Mouse (Mus musculus) liver, embryonic 11.5 days (tissue): ENCODE results near the gene Foxi1. TPM values are rescaled to one million over a fixed set of nuclear protein-coding genes. Genes with fewer than 3 reads are reported as not detected.
A peak's percentile ranks its signal among the peaks of the same experiment; 100 is the strongest.
"Not testable (repeated sequence)": the region's sequence is repeated elsewhere in the genome, so short reads cannot be mapped to it uniquely, and the experiment has no call there.

Experiments
- ATAC-seq: fragments of 200-750 bp; cut with Nextera tagmentation; replicated peaks from 2 replicates; pipeline ENCODE4 v1.8.0; 2017; ENCODE audit warnings: moderate number of reproducible peaks, mild to moderate bottlenecking, moderate TSS enrichment, moderate library complexity; ENCODE audit not compliant: low FRiP score
- DNase-seq: peaks from one replicate; pipeline ENCODE4 v3.0.0-alpha.2; 2017; ENCODE audit warnings: low spot score
- H3K27ac ChIP-seq: fragments of 300-500 bp; sonication (generic); 2 replicates; pipeline ENCODE4 v1.5.1; 2014; ENCODE audit warnings: mild to moderate bottlenecking, low read depth, low read length, control low read depth
- H3K27me3 ChIP-seq: fragments of 300-500 bp; sonication (generic); replicated peaks from 2 replicates; pipeline ENCODE4 v1.6.1; 2014; ENCODE audit warnings: low read length, mixed read lengths; ENCODE audit not compliant: control insufficient read depth, insufficient read depth
- H3K36me3 ChIP-seq: fragments of 300-500 bp; sonication (generic); 2 replicates; pipeline ENCODE4 v1.6.1; 2014; ENCODE audit warnings: mild to moderate bottlenecking, low read length, moderate library complexity, mixed read lengths; ENCODE audit not compliant: control insufficient read depth, insufficient read depth
- H3K4me1 ChIP-seq: fragments of 300-500 bp; sonication (generic); replicated peaks from 2 replicates; pipeline ENCODE4 v1.6.1; 2014; ENCODE audit warnings: low read length, mixed read lengths; ENCODE audit not compliant: control insufficient read depth, insufficient read depth
- H3K4me2 ChIP-seq: fragments of 300-500 bp; sonication (generic); 2 replicates; pipeline ENCODE4 v1.6.1; 2014; ENCODE audit warnings: mild to moderate bottlenecking, control low read depth, moderate library complexity
- H3K4me3 ChIP-seq: fragments of 300-500 bp; sonication (generic); 2 replicates; pipeline ENCODE4 v1.5.1; 2014; ENCODE audit warnings: low read depth, low read length, control low read depth
- H3K9ac ChIP-seq: fragments of 300-500 bp; sonication (generic); 2 replicates; pipeline ENCODE4 v1.6.1; 2014; ENCODE audit warnings: low read depth, low read length, control low read depth
- H3K9me3 ChIP-seq: fragments of 300-500 bp; sonication (generic); 2 replicates; pipeline ENCODE4 v1.6.1; 2016; ENCODE audit warnings: low read length, inconsistent platforms, mixed read lengths; ENCODE audit not compliant: control insufficient read depth
- whole genome bisulfite sequencing: fragments of 180-500 bp; shearing (Covaris S2); extraction: QIAGEN DNeasy Blood & Tissue Kit; methylation state at CpG from one replicate; pipeline ENCODE4 v1.1.7; 2014; 5-methylcytosine and 5-hydroxymethylcytosine counted together
- polyA plus RNA-seq: library from polyadenylated mRNA; unstranded; fragments of >200 nt; fragmentation: Nextera tagmentation; extraction: Ambion mirVana; gene quantifications from 2 replicates; pipeline ENCODE4 v1.2.1, GENCODE M21; 2014

The Foxi1 gene
- polyA plus RNA-seq, result not detected in 2 replicates

- DNase-seq, result no peak
- ATAC-seq, result no peak
- H3K9me3 ChIP-seq, result no peaks in the 10 kb centered on the region
- no peak within 1 kb of the TSS for H3K4me3 ChIP-seq
- H3K9ac ChIP-seq, result no peak within 1 kb of the TSS
- no peak within 1 kb of the TSS for H3K27ac ChIP-seq
- no peaks in the 10 kb centered on the region for H3K4me1 ChIP-seq
- no peaks in the 10 kb centered on the region; the same call in 1 of the 2 replicates for H3K27me3 ChIP-seq
- no peak within 1 kb of the TSS for H3K4me2 ChIP-seq
- WGBS, result 70% methylated on average over 10 of the region's 10 CpGs
- H3K36me3 ChIP-seq, result no peaks in the 10 kb centered on the region
These were observed at the start of gene Foxi1 for GRCm38 (mm10) chr11:34207989-34208388. Gene Foxi1 (minus strand): TSS chr11:34208089.

- 58% methylated on average over 6 of the region's 6 CpGs for WGBS
These were observed 35.1 kb upstream of the Foxi1 start for GRCm38 (mm10) chr11:34242979-34243378.

DNA sequence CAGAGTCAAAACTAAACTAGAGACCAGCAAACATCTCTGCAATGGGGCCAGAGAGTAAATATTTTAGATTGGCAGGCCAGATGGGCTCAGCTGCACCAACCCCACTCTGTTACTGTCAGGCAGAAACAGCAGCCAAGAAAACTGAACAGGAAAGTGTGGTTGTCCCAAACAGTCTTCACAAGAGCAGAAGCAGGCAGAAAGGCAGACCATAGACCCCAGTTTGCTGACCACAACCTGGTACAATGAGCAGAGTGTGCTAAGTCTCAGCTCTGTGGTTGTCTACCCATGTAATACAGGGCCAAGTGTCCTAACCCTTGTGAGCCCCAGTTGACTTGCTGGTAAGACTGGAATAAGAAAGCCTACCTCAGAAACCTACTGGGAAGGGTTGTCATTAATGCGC lies 32.4 kb upstream of the Foxi1 start:
- Histone ChIP-seq H3K4me2 (no peak overlapping the region), H3K4me1 (no peaks in the 10 kb centered on the region), H3K27ac (no peak overlapping the region), H3K9me3 (no peaks in the 10 kb centered on the region), H3K9ac (no peak overlapping the region), H3K4me3 (no peak overlapping the region), H3K27me3 (no peaks in the 10 kb centered on the region), H3K36me3 (no peaks in the 10 kb centered on the region)
- DNase-seq, result no peak
- 95% methylated on average over 1 of the region's 1 CpGs for WGBS
- ATAC-seq, result no peak

More at GRCm38 (mm10) chr11:34242979-34243378, 35.1 kb upstream of the Foxi1 start:
- H3K4me2 ChIP-seq, result no peak overlapping the region
- no peak overlapping the region for H3K4me3 ChIP-seq
- H3K9me3 ChIP-seq, result no peaks in the 10 kb centered on the region
- no peak overlapping the region for H3K27ac ChIP-seq
- ATAC-seq (no peak), DNase-seq (no peak)
- H3K4me1 ChIP-seq, result no peaks in the 10 kb centered on the region
- no peaks in the 10 kb centered on the region for H3K27me3 ChIP-seq
- H3K36me3 ChIP-seq, result no peaks in the 10 kb centered on the region
- H3K9ac ChIP-seq, result no peak overlapping the region

DNA sequence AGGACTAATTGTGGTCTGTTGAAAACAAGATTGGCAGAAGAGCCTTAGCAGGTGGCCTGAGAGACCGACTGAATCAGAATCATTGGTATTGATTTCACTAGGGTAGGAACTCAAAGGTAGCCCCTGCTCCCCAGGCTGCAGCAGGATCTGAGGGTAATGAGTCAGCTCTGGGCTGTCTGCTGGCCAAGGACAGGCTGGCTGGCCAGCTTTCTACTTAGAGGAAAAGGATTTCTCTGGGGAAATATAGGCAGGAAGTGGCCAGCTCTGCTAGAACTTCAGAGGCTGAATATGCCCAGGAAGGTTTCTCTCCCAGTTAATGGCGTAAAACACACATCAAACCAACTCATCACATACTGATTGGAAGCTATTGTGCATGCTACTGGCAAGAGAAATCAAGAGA lies 31.8 kb upstream of the Foxi1 start:
- no peaks in the 10 kb centered on the region for H3K27me3 ChIP-seq
- WGBS, result 77% methylated on average over 2 of the region's 2 CpGs
- no peaks in the 10 kb centered on the region for H3K9me3 ChIP-seq
- H3K9ac ChIP-seq, result no peak overlapping the region
- DNase-seq (no peak), ATAC-seq (no peak)
- H3K36me3 ChIP-seq, result no peaks in the 10 kb centered on the region
- no peak overlapping the region for H3K4me3 ChIP-seq
- no peak overlapping the region for H3K27ac ChIP-seq
- no peaks in the 10 kb centered on the region for H3K4me1 ChIP-seq
- H3K4me2 ChIP-seq, result no peak overlapping the region

DNA sequence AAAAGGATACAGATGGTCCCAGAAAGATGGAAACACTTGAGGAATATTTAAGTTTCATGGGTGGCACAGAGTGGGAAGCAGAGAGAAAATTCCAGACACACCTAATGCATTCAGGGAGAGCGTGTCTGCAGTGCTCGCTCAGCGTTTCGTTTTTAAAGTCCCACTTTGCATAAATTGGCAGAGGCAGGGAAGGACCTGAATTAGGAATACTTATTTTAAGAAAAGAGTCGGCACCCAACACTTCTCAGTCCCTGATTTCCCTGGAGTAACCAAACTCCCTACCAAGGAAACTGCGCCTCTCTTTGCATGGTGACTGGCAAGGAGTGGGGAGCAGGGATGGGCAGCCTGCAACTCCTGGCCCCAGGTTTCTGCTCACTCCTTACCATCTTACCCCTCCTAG lies 29.0 kb upstream of the Foxi1 start:
- Histone ChIP-seq H3K27ac (no peak overlapping the region), H3K4me1 (no peaks in the 10 kb centered on the region), H3K27me3 (no peaks in the 10 kb centered on the region), H3K4me3 (no peak overlapping the region), H3K9ac (no peak overlapping the region), H3K36me3 (no peaks in the 10 kb centered on the region), H3K4me2 (no peak overlapping the region), H3K9me3 (no peaks in the 10 kb centered on the region)
- DNase-seq (no peak), ATAC-seq (no peak)
- 86% methylated on average over 6 of the region's 6 CpGs for WGBS

GRCm38 (mm10) chr11:34236091-34236759 lies 28.3 kb upstream of the Foxi1 start:
- no peak overlapping the region for H3K4me2 ChIP-seq
- H3K9ac ChIP-seq, result no peak overlapping the region
- WGBS, result 48% methylated on average over 5 of the region's 5 CpGs
- H3K27ac ChIP-seq, result no peak overlapping the region
- no peaks in the 10 kb centered on the region for H3K36me3 ChIP-seq
- no peaks in the 10 kb centered on the region for H3K4me1 ChIP-seq
- no peak for DNase-seq
- no peaks in the 10 kb centered on the region for H3K9me3 ChIP-seq
- ATAC-seq, result 0 out of 2 replicates have a peak, but pooled peaks have one; percentile 43
- H3K4me3 ChIP-seq, result no peak overlapping the region
- no peaks in the 10 kb centered on the region for H3K27me3 ChIP-seq

- Histone ChIP-seq H3K9ac (no peak overlapping the region), H3K27ac (no peak overlapping the region), H3K4me1 (no peaks in the 10 kb centered on the region), H3K27me3 (no peaks in the 10 kb centered on the region), H3K9me3 (no peaks in the 10 kb centered on the region), H3K36me3 (no peaks in the 10 kb centered on the region), H3K4me3 (no peak overlapping the region), H3K4me2 (no peak overlapping the region)
- DNase-seq (peak; percentile 56), ATAC-seq (no peak)
- WGBS, result 47% methylated on average over 6 of the region's 6 CpGs
These were observed 21.0 kb upstream of the Foxi1 start for GRCm38 (mm10) chr11:34228758-34229364.

DNA sequence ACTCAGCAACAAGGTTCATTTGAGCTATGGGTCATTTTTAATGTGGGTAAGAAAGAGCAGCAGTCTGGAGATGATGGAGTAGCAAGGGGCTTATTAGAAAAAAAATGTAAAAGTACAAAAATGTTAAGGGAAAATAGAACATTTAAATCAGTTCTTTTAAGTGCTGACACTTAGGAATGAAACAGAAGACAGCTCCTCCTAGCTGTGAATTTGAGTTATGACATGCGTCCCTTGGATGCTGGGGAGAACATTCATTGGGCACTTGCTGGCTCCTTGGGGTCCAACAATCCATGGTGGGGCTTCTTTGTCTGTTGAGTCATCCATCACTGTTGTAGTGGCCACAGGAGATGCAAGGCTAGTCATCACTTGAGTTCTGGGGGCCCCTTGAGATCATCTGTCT lies 19.3 kb upstream of the Foxi1 start:
- H3K27me3 ChIP-seq, result no peaks in the 10 kb centered on the region
- H3K9ac ChIP-seq, result no peak overlapping the region
- H3K4me2 ChIP-seq, result no peak overlapping the region
- 36% methylated on average over 1 of the region's 1 CpGs for WGBS
- H3K4me1 ChIP-seq, result no peaks in the 10 kb centered on the region
- H3K9me3 ChIP-seq, result no peaks in the 10 kb centered on the region
- ATAC-seq (no peak), DNase-seq (no peak)
- H3K27ac ChIP-seq, result no peak overlapping the region
- H3K4me3 ChIP-seq, result no peak overlapping the region
- no peaks in the 10 kb centered on the region for H3K36me3 ChIP-seq

GRCm38 (mm10) chr11:34220596-34220995 lies 12.7 kb upstream of the Foxi1 start:
- not testable (repeated sequence) for DNase-seq

More at GRCm38 (mm10) chr11:34220596-34220995, 12.7 kb upstream of the Foxi1 start:
- H3K9ac ChIP-seq, H3K9me3 ChIP-seq, H3K36me3 ChIP-seq, ATAC-seq, H3K27ac ChIP-seq, H3K4me1 ChIP-seq, H3K4me3 ChIP-seq, H3K27me3 ChIP-seq, H3K4me2 ChIP-seq: not testable (repeated sequence)
- WGBS, result 77% methylated on average over 4 of the region's 4 CpGs
